Mouse (Mus musculus): ENCODE measurements around the gene Znfx1. TPM values are rescaled to one million over a fixed set of nuclear protein-coding genes. Genes with fewer than 3 reads are reported as not detected.
"Not testable (repeated sequence)": the region's sequence is repeated elsewhere in the genome, so short reads cannot be mapped to it uniquely, and the experiment has no call there.

Znfx1 gene
- total and polyA plus RNA-seq, 3 experiments: 21.9 to 39.3 (median 37.4) TPM

DNA sequence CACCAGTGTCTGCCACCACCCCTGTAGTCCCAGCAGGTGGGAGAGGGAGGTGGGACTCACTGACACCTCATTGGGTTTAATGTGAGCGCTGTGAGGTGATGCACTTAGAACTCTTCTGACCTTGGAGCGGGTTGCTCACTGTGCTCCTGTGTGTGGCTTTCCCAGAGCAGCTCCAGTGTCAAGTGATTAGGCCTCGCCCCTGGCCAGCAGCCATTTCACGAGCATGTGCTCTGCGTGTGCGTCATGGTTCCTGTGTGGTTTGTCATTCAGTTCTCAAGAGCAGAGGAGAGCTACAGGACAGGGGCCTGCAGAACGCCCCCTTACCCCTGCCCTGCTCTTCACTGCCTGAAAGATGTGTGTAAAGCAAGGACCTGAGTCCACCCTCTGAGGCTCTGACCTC lies 34.3 kb downstream of the Znfx1 start:
- Histone ChIP-seq H3K27ac (no peak overlapping the region), H3K4me1 (ENCODE audit: control insufficient read depth, insufficient read depth, low read length) (no peaks in the 10 kb centered on the region), H3K9ac (ENCODE audit: low read depth, low read length) (no peak overlapping the region), H3K27me3 (ENCODE audit: control insufficient read depth, insufficient read depth, low read length) (no peaks in the 10 kb centered on the region), H3K36me3 (ENCODE audit: control insufficient read depth, insufficient read depth, low read length) (no peaks in the 10 kb centered on the region), H3K4me3 (no peak overlapping the region), H3K79me2 (replicated peaks; ENCODE audit: control insufficient read depth, insufficient read depth, low read length) (no peaks in the 10 kb centered on the region)
- no peak for DNase-seq
- intact Hi-C loops (cut with DNase I): no loop called here
- TF ChIP-seq EP300 (IDR thresholded peaks at IDR 0.05; ENCODE audit: insufficient read depth, low read depth, low read length) (no peak), CTCF (IDR thresholded peaks at IDR 0.05) (no peak), POLR2A (IDR thresholded peaks at IDR 0.05; ENCODE audit: insufficient read depth, low read depth, low read length) (no peak)
- WGBS: 73% methylated on average over 7 of the region's 7 CpGs

DNA sequence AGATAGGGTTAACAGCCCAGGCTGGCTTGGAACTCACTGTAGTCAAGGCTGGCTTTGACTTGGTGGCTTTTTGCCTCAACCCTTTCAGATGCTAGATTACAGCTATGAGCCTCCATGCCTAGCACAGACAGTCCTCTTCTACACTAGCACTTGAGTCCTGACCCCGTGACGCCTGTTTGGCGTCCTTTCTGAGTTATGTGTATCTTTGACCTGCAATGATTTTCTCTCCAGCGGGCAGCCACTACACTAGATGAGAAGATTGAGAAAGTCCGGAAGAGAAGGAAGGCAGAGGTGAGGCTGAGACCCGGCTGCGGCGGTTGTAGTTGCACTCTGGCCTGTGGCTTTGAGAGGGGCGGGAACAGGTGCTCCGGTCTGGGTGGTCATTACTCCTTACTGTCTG lies 43.4 kb downstream of the Znfx1 start:
- no peak for DNase-seq
- peaks cover 2% of the 10 kb centered on the region; the same call in 1 of the 2 replicates for H3K36me3 ChIP-seq (ENCODE audit: control insufficient read depth, insufficient read depth, low read length)
- 91% methylated on average over 10 of the region's 10 CpGs for WGBS
- H3K4me3 ChIP-seq: no peak overlapping the region
- intact Hi-C loops (cut with DNase I): loop anchor here (5.0 kb wide), 1 partner anchor 33 kb away; no protein-coding TSS in a partner anchor
- H3K79me2 ChIP-seq (replicated peaks; ENCODE audit: control insufficient read depth, insufficient read depth, low read length): 0 out of 2 replicates have a peak, but pooled peaks cover 4% of the 10 kb centered on the region
- H3K4me1 ChIP-seq (ENCODE audit: control insufficient read depth, insufficient read depth, low read length): peaks cover 5% of the 10 kb centered on the region
- H3K9ac ChIP-seq (ENCODE audit: low read depth, low read length): no peak overlapping the region
- TF ChIP-seq EP300 (IDR thresholded peaks at IDR 0.05; ENCODE audit: insufficient read depth, low read depth, low read length): no peak
- no peak overlapping the region for H3K27ac ChIP-seq
- H3K27me3 ChIP-seq (ENCODE audit: control insufficient read depth, insufficient read depth, low read length): no peaks in the 10 kb centered on the region

GRCm38 (mm10) chr2:167015382-167015718 lies 47.5 kb downstream of the Znfx1 start:
- Histone ChIP-seq H3K27me3 (ENCODE audit: control insufficient read depth, insufficient read depth, low read length) (no peaks in the 10 kb centered on the region), H3K4me1 (ENCODE audit: control insufficient read depth, insufficient read depth, low read length) (peaks cover 5% of the 10 kb centered on the region), H3K36me3 (ENCODE audit: control insufficient read depth, insufficient read depth, low read length) (peaks cover 2% of the 10 kb centered on the region; the same call in 1 of the 2 replicates), H3K4me3 (peak overlapping the region; percentile 79), H3K9ac (ENCODE audit: low read depth, low read length) (peak overlapping the region; percentile 59), H3K79me2 (replicated peaks; ENCODE audit: control insufficient read depth, insufficient read depth, low read length) (0 out of 2 replicates have a peak, but pooled peaks cover 4% of the 10 kb centered on the region), H3K27ac (peak overlapping the region; percentile 75)
- intact Hi-C loops (cut with DNase I): loop anchor here (1.0 to 5.0 kb wide), 2 partner anchors 19 to 37 kb away; partner anchors contain the start of gene Stau1
- 0% methylated on average over 21 of the region's 21 CpGs for WGBS
- DNase-seq: no peak
- TF ChIP-seq CTCF (IDR thresholded peaks at IDR 0.05) (no peak), POLR2A (IDR thresholded peaks at IDR 0.05; ENCODE audit: insufficient read depth, low read depth, low read length) (no peak), EP300 (IDR thresholded peaks at IDR 0.05; ENCODE audit: insufficient read depth, low read depth, low read length) (no peak)

- TF ChIP-seq EP300 (IDR thresholded peaks at IDR 0.05; ENCODE audit: insufficient read depth, low read depth, low read length) (no peak), CTCF (IDR thresholded peaks at IDR 0.05) (no peak), POLR2A (IDR thresholded peaks at IDR 0.05; ENCODE audit: insufficient read depth, low read depth, low read length) (peak; percentile 71)
- no peaks in the 10 kb centered on the region for H3K27me3 ChIP-seq (ENCODE audit: control insufficient read depth, insufficient read depth, low read length)
- peak within 1 kb of the TSS; percentile 63 for H3K9ac ChIP-seq (ENCODE audit: low read depth, low read length)
- DNase-seq: peak; percentile 93 to 95
- WGBS: 2% methylated on average over 37 of the region's 37 CpGs
- H3K4me1 ChIP-seq (ENCODE audit: control insufficient read depth, insufficient read depth, low read length): peaks cover 5% of the 10 kb centered on the region
- intact Hi-C loops (cut with DNase I): loop anchor here (1.0 to 5.0 kb wide), 2 partner anchors 19 to 37 kb away; partner anchors contain the start of gene Stau1
- H3K4me3 ChIP-seq: peak within 1 kb of the TSS; percentile 79
- H3K27ac ChIP-seq: peak within 1 kb of the TSS; percentile 75
- 0 out of 2 replicates have a peak, but pooled peaks cover 4% of the 10 kb centered on the region for H3K79me2 ChIP-seq (replicated peaks; ENCODE audit: control insufficient read depth, insufficient read depth, low read length)
- peaks cover 2% of the 10 kb centered on the region; the same call in 1 of the 2 replicates for H3K36me3 ChIP-seq (ENCODE audit: control insufficient read depth, insufficient read depth, low read length)
These were observed 48.0 kb downstream of the Znfx1 start, which contains the start of gene Ddx27 for GRCm38 (mm10) chr2:167014702-167015381. Gene Ddx27 (plus strand): TSS chr2:167015193.

DNA sequence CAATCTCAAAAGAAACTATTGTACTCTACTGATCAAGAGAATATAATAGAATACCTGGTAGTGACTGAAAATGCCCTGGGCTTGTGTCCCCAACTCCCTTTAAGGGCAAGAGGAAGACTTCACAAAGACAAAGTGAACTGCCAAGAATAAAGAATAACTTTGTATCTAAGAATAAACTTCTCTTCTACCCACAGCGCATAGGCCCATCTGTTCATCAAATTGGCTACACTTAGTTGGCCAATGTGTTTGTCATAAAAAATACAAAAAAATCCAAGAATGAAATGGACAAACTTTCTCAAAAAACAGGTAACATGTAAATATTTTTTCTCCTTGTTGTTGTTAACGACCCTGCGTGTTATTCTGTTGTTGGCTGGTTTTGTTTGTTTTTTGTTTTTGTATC lies 52.3 kb downstream of the Znfx1 start:
- Histone ChIP-seq H3K4me3 (no peak overlapping the region), H3K79me2 (replicated peaks; ENCODE audit: control insufficient read depth, insufficient read depth, low read length) (no peaks in the 10 kb centered on the region), H3K4me1 (ENCODE audit: control insufficient read depth, insufficient read depth, low read length) (peaks cover 2% of the 10 kb centered on the region), H3K27me3 (ENCODE audit: control insufficient read depth, insufficient read depth, low read length) (no peaks in the 10 kb centered on the region), H3K27ac (no peak overlapping the region), H3K36me3 (ENCODE audit: control insufficient read depth, insufficient read depth, low read length) (peaks cover 2% of the 10 kb centered on the region; the same call in 1 of the 2 replicates), H3K9ac (ENCODE audit: low read depth, low read length) (no peak overlapping the region)
- no peak for DNase-seq
- TF ChIP-seq EP300 (IDR thresholded peaks at IDR 0.05; ENCODE audit: insufficient read depth, low read depth, low read length) (no peak), POLR2A (IDR thresholded peaks at IDR 0.05; ENCODE audit: insufficient read depth, low read depth, low read length) (no peak), CTCF (IDR thresholded peaks at IDR 0.05) (no peak)
- 83% methylated on average over 3 of the region's 3 CpGs for WGBS
- intact Hi-C loops (cut with DNase I): no loop called here

DNA sequence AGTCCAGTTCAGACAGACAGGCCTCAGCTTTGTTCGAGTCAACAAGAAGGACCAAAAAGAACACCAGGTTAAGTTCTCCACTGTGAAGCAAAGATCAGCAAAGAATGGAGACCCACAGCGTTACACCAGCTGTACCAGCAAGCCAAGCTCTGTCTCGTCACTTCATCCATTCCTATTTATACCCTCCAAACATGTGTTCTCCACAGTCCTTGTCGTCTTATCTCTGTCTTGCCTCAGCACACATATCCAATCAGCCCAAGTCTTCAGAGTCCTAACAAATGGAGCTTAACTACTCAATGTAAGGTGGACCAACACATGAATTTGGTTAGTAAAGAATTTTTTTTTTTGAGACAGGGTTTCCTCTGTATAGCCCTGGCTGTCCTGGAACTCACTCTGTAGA lies 53.3 kb downstream of the Znfx1 start:
- H3K27ac ChIP-seq: no peak overlapping the region
- H3K36me3 ChIP-seq (ENCODE audit: control insufficient read depth, insufficient read depth, low read length): peaks cover under 1% of the 10 kb centered on the region; the same call in 1 of the 2 replicates
- no peak overlapping the region for H3K9ac ChIP-seq (ENCODE audit: low read depth, low read length)
- H3K79me2 ChIP-seq (replicated peaks; ENCODE audit: control insufficient read depth, insufficient read depth, low read length): no peaks in the 10 kb centered on the region
- H3K4me1 ChIP-seq (ENCODE audit: control insufficient read depth, insufficient read depth, low read length): peaks cover under 1% of the 10 kb centered on the region
- intact Hi-C loops (cut with DNase I): no loop called here
- WGBS: 52% methylated on average over 4 of the region's 4 CpGs
- no peak for DNase-seq
- H3K27me3 ChIP-seq (ENCODE audit: control insufficient read depth, insufficient read depth, low read length): no peaks in the 10 kb centered on the region
- TF ChIP-seq CTCF (IDR thresholded peaks at IDR 0.05) (no peak), EP300 (IDR thresholded peaks at IDR 0.05; ENCODE audit: insufficient read depth, low read depth, low read length) (no peak), POLR2A (IDR thresholded peaks at IDR 0.05; ENCODE audit: insufficient read depth, low read depth, low read length) (no peak)
- H3K4me3 ChIP-seq: no peak overlapping the region

DNA sequence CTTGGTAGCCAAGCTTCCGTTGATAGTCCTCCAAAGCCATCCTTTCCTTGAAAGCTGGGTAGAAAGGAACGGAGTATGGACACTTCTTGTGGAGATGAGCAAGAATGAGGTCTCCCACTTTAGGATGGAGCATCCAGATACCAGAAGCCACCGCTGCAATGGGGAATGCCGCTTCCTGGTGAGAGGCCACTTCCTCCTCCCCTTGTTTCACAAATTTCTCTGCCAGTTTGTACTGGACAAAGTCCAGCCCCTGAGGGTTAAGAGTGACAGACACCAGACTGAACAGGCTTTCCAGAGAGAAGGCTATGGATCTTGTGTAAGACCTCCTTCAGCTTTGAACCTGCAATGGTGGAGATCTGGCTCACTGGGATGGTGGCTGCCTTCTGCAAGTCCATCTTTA lies 55.2 kb downstream of the Znfx1 start:
- WGBS: 49% methylated on average over 4 of the region's 4 CpGs
- H3K27me3 ChIP-seq (ENCODE audit: control insufficient read depth, insufficient read depth, low read length); H3K36me3 ChIP-seq (ENCODE audit: control insufficient read depth, insufficient read depth, low read length); intact Hi-C loops (cut with DNase I); DNase-seq; H3K27ac ChIP-seq; H3K9ac ChIP-seq (ENCODE audit: low read depth, low read length); H3K79me2 ChIP-seq (replicated peaks; ENCODE audit: control insufficient read depth, insufficient read depth, low read length); H3K4me1 ChIP-seq (ENCODE audit: control insufficient read depth, insufficient read depth, low read length); H3K4me3 ChIP-seq: not testable (repeated sequence)

Measured in heart, adult 2 months (tissue).